Mouse (Mus musculus) hindlimb bud, embryonic 11.5 days (tissue): ENCODE data around the gene E130308A19Rik.

Source experiments
- DNase-seq: peaks from one replicate; pipeline ENCODE4 v3.0.0-alpha.2; 2012; ENCODE audit warnings: low read depth, low spot score; ENCODE audit errors: extremely low spot score

Gene E130308A19Rik

DNA sequence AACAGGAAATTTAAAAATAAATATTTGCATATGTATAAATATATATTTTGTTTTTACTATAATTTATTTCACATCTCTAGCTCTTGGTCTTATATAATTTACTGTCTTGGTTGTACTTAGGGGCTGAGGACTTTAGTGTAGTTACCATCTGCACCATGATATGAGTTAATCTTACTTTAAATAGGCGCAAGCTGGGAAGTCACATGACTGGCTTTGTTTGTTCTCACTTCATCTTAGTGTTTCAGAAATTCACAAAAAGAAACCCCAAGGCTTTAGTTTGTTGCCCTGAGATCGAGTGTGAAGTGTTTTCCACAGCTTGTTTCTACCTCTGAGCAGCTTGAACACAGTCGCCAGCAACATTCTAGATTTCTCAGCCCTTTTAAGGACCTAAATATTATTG lies 49.7 kb downstream of the E130308A19Rik start:
- DNase-seq: no peak

DNA sequence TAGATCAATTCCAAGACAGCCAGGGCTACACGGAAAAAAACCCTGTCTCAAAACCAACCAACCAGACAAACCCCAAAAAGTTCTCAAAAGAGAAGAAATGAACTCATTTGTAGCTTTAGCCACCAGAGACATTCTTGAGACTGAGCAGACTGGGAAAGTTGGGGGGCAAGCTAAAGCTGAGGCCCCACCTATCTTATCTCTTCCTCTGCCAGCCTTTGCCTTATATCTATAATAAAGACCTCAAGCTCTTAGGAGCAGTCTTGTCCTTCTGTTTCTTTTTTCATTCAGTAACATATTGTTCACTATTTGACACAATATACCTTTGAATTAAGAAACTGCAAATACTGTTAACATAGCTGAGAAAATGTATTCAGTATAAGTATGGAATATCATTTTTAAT lies 55.4 kb downstream of the E130308A19Rik start:
- DNase-seq: no peak

DNA sequence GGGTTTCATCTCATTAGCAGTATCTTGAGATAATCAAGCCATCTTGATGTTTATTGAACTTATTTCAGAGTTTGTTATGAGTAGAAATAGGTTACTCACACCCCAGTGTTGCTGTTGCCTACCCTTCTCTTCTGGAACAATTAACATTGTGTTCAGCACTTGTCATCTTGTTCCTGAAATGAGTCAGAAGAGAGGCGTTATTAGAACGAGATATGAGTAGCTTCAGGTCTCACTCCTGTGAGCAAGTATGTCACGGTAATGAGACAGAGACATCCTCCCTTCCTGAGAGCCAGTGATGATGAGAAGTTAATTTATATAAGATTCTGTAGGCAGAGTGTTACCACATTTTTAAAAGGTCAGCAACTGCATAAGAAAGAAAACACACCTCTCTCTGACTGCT lies 56.5 kb downstream of the E130308A19Rik start:
- DNase-seq: no peak

DNA sequence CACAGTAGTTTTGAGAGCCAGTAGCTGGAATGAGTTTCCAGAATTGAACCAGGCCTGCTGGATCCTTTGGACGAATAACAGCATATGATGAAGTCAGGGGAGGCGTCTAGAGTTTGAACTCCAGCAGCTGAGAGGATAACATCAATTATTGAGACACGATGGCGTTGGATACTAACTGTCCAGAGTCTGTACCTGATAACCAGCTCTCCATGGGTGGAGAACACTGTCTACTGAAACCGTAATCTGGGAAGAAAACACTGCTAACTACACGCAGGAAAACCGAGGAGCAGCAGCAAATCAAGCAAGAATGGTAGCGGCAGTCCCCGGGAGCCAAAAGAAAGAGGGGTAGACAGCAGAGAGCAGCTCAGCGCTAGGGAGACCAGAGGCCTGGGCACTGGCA lies 56.9 kb downstream of the E130308A19Rik start:
- no peak for DNase-seq

DNA sequence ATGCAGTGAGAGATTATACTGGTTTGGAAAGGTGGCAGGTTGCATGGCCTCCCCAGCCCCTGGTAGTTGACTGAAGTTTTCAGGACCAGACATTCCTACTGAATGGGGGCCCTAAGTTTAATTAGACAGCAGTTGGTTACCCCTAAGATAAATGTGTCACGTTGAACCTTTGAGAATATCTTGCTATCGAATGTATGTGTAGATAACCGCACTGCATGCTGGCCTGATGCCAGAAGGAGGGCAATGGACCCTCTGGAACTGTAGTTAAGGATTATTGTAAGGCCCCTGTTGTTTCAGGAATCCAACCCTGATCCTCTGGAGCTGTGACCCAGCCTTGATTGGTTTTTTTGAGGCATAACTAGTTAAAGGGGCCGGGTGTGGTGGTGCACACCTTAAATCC lies 58.3 kb downstream of the E130308A19Rik start:
- no peak for DNase-seq

DNA sequence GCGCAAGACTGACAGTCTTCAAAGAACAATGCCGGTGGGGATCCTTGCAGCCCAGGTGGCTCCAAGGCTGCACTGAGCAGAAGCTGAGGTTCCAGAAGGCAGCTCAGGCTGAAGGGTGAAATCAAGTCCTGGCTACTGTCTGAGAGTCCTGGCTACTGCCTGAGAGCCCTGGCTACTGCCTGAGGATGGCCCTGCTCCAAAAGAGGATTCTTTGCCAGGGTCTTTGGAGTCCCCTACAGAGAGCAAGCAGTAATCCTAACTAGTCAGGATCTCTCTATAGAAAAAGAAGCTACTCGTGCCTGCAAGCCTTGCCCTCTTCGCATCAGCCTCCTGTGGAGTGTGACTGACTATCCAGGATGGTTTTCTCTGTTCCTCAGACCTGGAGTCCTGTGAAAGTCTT lies 60.7 kb downstream of the E130308A19Rik start:
- no peak for DNase-seq

DNA sequence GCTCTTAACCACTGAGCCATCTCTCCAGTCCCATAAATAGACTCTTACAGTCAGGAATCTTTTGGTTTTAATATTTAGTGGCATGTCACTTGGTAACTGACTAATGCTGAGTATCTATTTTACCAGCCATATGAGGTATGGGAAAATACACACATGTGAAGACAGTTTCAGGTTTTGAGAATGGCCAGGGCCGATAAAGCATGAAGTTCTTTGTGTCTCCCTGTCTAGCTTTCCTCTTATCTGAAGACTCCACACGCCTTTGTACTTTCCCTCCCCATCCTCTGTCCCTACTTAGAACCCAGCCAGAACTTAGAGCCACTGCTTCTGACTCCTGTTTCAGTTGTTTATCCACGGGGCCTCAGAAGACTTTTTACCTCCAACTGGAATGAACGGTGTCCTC lies 63.0 kb downstream of the E130308A19Rik start:
- no peak for DNase-seq

DNA sequence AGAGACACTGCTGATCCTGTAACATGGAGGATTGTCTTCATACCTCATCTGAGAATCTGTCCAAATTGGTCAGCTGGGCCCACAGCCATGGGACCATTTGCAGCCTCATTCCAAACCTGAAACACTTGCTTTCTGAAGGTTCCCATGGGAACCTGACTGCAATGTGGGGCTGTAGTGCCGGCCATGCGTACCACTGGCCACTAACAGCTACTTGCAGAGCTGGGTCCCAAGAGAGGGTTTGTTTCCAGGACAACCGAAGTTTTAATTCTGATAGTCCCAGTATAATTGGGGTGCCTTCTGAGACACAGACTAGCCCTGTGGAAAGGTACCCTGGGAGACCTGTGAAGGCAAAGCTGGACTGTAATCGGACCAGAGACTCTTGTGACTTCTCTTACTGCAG lies 64.1 kb downstream of the E130308A19Rik start:
- DNase-seq: no peak

DNA sequence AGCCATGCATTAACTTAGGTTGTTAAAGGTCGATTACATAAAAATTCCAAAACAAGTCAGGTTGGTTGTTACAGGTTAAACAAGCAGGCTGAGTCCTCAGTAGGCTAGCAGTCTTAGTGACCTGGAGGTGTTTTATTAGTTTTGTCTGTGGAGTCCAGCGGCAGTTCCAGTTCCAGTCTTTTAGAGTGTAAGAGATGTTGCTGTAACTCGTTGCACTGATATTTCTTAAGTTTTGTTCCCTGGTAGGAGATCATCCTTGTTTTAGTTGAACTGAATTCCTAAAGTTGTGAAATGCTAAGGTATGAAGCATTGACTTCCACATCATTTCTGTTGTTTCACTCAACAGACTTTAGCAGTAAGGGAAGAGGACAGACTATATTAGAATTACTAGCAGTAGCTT lies 70.8 kb downstream of the E130308A19Rik start:
- DNase-seq: no peak

DNA sequence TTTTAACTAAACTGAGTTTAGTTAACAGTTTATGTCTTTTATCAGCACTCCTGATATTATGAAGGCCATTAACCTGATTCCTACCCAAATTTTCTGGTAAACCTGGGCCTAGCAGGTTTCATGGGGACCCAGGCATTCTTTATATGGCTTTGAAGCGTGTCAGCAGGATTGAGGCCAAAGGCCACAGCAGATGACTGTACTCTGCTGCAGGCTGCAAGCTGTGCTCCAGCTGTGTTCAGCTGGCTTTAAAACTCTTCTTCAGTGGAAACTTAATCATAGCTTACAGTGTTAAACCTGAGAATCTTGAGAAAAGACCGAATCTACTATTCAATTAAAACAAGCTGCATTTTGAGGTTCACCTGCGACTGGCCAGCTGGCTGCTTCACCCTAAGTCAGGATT lies 71.9 kb downstream of the E130308A19Rik start:
- DNase-seq: no peak

DNA sequence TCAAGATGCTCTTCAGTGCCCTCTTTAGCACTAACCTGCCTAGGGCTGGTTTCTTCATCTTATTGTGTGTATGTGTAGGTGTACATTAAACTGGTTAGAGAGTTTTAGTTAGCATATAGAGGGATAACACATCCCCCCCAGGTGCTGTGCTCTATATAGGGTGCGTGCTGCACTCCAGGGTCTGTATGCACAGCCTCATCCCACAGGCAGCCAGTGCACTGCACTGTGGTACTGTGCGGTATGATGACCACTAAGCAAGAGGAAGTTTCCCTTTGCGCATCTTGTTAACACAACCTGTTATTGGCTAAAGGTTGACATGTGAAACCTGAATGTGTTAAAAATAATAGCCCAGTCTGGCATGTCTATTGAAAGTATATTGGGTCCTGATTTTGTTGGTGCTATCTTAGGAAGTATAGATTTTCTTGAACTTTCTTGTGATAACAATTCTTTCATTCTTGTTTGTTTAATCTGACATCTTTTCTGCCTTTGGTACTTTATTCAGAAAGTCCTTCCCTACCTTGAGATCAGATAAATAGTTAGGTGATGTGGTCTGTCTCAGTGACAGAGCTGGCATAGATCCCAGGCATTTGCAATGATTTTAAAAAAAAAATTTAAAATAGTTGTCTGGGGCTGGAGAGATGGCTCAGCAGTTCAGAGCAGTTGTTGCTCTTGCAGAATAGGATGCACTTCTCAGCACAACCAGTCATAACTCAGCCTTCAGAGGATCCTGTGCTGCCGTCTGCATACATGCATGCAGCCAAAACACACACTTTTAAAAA lies 73.2 kb downstream of the E130308A19Rik start:
- no peak for DNase-seq

DNA sequence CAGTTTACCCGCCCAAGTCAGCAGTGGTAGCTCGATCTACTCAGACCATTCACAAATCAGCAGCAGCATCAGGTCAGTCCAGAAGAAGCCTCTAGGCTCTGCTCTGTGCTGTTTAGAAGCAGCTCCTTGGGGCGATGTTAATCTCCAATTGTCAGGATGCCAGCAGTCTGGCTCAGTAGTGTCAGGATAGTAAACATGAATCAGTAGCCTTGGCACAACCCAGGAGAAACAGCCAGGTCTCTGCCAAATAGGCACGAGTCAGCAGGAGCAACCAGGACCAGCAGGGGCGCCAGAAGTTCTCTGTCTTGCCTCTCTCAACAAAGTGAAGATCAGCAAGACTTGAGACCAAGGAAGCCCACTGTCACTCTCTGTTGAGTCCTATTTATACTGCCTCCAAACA lies 83.3 kb downstream of the E130308A19Rik start:
- no peak for DNase-seq

DNA sequence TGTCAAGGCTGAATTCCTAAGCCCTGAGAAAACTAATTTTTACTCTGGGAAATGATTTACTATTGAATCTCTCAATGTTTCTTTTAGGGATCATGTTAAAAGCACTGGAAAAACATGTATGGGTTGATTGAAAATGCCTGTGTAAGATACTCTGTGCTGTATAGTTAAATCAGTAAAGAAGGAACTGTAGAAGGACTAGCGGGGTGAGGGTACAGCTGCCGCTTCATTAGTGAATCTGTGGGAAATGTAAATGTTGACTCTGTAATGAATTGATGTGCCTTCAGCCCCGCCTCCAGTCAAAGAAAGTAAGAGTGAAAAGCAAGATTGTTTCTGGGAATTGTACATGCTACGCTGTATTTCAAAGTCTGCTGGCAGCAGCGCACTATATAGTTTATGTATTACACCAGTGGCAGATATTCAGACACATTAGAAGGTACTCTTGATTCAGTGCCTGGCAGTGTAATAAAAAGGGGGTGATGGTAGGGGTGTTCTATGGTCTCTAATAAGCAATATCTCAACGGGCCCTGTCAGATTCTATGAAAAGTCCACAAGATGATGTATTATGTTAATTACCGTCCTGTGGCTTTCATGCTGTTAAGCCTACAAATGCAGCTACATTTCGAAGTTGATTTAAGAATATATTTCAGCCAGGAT lies 84.9 kb downstream of the E130308A19Rik start:
- DNase-seq: no peak

DNA sequence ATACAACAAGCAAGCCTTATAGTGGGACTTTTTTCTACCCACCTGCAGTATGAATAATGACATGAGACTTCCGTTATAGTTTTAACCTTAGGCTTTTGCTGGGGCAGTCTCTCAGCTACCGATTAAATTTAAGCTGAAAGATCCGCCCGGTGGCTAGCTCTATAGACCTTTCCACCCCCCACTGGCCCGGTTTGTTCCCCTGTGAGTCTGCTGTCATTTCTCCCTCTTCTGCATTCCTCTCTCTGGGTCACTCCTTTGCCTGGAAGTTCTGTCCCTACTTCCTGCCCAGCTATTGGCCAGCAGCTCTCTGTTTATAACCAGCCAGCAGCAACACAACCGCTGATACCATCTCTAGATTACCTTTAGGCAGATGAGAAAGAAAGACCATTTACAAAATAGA lies 86.4 kb downstream of the E130308A19Rik start:
- DNase-seq: no peak

DNA sequence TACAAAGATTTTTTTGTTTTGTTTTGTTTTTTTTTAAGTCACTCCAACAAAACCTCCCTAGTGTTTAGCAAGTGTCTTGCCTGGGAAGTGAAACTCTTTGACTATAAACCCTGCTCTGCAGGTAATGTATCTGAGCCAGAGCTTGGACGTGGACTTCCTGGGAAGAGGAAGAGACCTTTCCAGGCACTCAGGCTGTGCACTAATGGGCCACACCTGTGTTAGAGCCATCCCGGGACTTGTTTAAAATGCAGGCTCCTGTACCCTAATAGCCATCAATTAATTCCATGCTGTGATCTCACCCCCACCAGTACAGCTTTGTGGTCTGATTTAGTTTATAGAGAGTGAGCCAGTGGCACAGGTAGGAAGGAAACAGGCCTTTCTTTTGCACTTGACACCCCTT lies 86.9 kb downstream of the E130308A19Rik start:
- no peak for DNase-seq

DNA sequence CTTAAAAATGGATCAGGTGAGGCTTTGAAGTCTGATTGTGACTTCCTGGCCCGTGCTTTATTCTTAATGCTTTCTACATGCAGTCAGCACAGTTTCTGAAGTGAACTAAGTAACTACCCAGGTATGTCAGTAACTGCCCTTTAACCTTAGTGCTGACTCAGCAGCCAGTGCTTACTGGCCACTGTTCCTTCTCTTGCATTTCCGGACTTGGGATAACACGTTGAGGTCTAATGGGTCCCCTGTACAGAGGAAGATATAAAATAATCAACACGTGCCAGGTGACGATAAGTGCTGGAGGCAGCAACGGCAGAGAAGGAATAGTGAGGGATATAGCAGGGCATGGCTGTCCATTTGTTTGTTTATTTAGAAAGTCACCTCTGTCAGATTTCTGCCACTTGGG lies 88.5 kb downstream of the E130308A19Rik start:
- no peak for DNase-seq

DNA sequence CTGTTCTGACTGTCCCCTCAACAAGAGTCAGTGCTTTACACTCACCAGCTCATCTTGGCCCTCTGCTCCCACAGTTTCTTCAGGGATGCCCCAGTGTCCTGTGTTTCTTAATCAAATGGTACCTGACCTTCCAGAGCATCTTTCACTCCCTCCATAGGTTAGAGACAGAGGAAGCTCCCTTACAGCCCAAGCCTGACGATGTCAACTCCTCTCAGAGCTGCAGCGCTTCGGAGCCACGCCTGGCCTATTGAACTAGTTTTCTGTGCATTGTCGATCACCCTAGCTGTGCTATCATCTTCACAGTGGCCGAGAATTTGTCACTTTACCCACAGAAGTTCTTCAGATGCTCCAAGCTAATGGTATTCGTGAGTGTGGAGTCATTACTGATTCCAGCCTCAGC lies 88.9 kb downstream of the E130308A19Rik start:
- DNase-seq: no peak

DNA sequence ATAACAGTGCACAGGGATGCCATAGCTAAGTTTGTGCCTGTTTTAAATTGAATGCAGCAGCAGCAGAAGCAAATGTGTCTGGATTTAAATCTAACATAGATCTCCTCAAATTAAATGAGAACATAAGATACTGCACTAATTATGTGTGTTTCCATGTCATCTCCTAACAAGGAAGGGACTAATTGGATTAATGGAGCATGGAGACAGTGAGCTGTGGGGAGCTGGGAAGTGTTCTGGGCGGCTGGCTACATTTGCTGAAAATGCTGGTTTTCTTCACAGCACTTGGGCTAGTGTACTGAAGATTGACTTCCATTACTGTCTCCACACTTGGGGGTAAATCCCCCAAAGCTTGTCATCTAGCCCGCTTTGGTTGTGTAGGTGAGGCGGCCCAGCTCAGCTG lies 89.5 kb downstream of the E130308A19Rik start:
- DNase-seq: no peak

DNA sequence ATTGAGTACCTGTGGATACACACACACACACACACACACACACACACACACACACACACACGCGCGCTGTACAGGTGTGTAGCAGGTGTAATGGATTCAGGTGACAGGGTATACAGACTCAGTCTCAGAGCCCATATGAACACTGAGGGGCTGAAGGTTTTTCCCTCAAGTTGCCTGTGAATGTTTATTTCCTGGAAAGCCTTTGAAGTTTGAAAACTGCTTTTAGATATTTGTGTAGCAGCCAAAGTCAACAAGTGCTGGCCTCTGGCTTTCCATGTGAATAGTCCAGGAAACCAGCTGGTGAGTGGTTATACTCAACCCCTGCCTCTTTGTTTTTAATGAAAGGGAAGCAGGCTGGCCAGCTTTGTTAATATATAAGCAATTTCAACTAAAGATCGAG lies 91.3 kb downstream of the E130308A19Rik start:
- no peak for DNase-seq

DNA sequence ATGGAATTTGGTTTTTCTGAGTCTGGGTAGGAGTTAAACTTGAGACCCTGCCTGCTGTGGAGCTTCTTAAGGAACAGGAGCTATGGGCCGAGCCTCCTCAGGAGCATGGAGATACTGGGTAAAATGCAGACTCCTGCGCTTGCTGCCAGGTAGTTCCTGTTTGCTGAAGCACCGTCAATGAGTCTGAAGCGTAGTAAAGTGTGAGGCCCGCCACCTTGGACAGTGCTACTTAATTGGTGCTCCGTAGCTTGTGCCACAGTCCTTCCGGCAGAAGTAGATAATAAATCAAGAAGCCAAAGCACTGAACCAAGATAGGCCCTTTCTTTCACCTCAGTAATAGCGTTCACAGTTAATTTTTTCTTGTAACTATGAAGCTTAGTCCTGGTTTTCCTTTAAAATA lies 92.5 kb downstream of the E130308A19Rik start:
- no peak for DNase-seq

DNA sequence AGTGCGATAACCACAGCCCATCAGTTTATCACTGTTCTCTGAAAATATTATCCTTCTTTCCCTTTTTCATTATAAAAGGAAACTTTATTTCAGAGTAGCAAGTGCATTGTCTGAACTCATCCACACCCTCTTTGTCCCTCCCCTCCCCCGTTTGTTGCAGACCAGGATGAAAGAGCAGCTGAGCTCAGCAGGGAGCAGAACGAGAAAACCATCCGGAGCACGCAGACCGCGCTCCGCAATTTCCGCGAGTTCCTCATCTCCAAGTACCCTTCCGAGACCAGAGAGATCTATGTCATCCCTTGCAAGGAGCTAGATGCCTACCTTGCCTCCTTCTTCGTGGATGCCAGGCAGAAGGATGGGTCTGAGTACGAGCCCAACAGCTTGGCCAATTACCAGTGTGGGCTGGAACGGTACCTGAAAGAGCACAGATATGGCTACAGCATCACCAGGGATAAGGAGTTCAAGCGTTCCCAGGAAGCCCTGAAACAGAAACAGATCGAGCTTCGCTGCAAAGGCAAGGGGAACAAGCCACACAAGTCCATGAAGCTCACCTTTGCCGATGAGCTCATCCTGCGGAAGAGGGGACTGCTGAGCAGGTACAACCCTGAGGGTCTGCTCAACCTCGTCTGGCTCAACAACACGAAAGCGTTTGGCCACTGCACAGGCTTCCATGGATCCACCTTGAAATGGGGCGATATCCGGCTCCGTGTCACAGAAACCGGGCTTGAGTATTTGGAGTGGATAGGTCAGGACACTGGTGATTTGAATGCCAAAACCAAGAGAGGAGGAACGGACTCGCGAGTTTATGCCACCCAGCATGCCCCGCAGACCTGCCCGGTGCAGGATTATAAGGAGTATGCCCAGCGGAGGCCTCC lies 93.7 kb downstream of the E130308A19Rik start:
- DNase-seq: no peak

DNA sequence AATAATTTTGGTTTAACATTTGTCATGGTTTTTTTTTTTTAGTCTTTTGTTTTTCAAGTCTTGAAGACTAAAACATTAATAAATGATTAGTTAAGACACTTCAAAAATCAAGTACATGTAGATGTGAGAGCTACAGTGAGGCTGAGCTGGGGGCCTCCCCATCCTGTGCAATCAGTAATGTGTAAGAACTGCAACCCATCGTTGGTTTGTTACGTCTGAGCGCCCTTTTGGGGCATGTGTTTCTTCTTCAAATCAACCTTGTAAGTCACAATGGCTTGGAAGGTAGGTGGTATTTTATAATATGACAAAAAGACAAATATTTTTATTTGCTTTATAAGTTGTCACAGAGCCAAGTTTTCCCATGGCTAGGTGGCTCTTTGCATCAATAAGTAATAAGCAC lies 95.8 kb downstream of the E130308A19Rik start:
- no peak for DNase-seq
